Mouse (Mus musculus): ENCODE data around the gene Hspa1l. TPM values are rescaled to one million over a fixed set of nuclear protein-coding genes. Genes with fewer than 3 reads are reported as not detected.
"Not testable (repeated sequence)": the region's sequence is repeated elsewhere in the genome, so short reads cannot be mapped to it uniquely, and the experiment has no call there.

Hspa1l gene
- polyA plus RNA-seq, 1 experiment from 2014 or later, result 1.3 TPM

GRCm38 (mm10) chr17:35000717-35001451 lies 28.4 kb downstream of the Hspa1l start, which contains the start of gene Vars:
Gene Vars (plus strand): TSS chr17:35000987.
- peak within 1 kb of the TSS; percentile 98 for H3K9ac ChIP-seq (replicated peaks; ENCODE audit: low read length)
- no peaks in the 10 kb centered on the region for H3K27me3 ChIP-seq (ENCODE audit: insufficient read depth, low read length)
- H3K4me2 ChIP-seq (replicated peaks; ENCODE audit: low read depth, low read length), result peak within 1 kb of the TSS; percentile 100
- WGBS, result 0% methylated on average over 70 of the region's 83 CpGs
- peaks cover 34% of the 10 kb centered on the region for H3K4me1 ChIP-seq (ENCODE audit: insufficient read depth, low read length)
- H3K4me3 ChIP-seq (ENCODE audit: low read length), result peak within 1 kb of the TSS; percentile 93
- peak; percentile 94 for ATAC-seq (ENCODE audit: low FRiP score, low TSS enrichment)
- peak within 1 kb of the TSS; percentile 97 for H3K27ac ChIP-seq (ENCODE audit: low read length)
- H3K9me3 ChIP-seq (ENCODE audit: low read length), result peaks cover 3% of the 10 kb centered on the region; the same call in 1 of the 2 replicates
- peaks cover 43% of the 10 kb centered on the region for H3K36me3 ChIP-seq (ENCODE audit: insufficient read depth, low read length)

DNA sequence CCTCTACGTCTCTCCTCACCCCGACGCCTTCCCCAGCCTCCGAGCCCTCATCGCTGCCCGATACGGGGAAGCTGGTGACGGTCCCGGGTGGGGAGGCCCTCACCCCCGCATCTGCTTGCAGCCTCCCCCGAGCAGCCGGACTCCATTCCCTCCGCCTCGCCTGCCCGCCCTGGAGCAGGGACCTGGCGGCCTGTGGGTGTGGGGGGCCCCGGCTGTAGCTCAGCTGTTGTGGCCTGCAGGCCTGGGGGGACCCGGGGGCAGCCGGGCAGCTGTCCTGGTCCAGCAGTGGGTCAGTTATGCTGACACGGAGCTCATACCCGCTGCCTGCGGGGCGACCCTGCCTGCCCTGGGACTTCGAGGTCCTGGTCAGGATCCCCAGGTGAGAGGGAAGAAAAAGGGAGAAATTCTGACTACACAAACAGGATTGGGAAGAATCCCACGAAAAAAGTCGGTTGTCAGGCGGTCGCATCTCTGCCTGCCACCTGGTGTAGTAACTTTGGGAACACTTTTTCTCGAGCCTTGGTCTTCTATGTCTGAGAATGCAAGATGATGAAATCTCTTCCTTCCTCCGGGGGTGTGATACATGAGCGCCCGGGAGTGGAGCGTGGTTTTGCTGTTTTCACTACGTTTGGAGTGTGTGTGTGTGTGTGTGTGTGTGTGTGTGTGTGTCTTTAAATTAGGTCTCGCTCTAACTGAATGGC lies 29.1 kb downstream of the Hspa1l start:
- peak overlapping the region; percentile 100 for H3K4me2 ChIP-seq (replicated peaks; ENCODE audit: low read depth, low read length)
- peak overlapping the region; percentile 97 for H3K27ac ChIP-seq (ENCODE audit: low read length)
- peaks cover 32% of the 10 kb centered on the region for H3K4me1 ChIP-seq (ENCODE audit: insufficient read depth, low read length)
- H3K4me3 ChIP-seq (ENCODE audit: low read length), result peak overlapping the region; percentile 93
- peak; percentile 29 for ATAC-seq (ENCODE audit: low FRiP score, low TSS enrichment)
- no peaks in the 10 kb centered on the region for H3K27me3 ChIP-seq (ENCODE audit: insufficient read depth, low read length)
- peaks cover 1% of the 10 kb centered on the region; the same call in 1 of the 2 replicates for H3K9me3 ChIP-seq (ENCODE audit: low read length)
- peaks cover 46% of the 10 kb centered on the region for H3K36me3 ChIP-seq (ENCODE audit: insufficient read depth, low read length)
- peak overlapping the region; percentile 98 for H3K9ac ChIP-seq (replicated peaks; ENCODE audit: low read length)
- WGBS, result 0% methylated on average over 35 of the region's 35 CpGs

GRCm38 (mm10) chr17:35002153-35002865 lies 29.8 kb downstream of the Hspa1l start:
- peaks cover 29% of the 10 kb centered on the region for H3K4me1 ChIP-seq (ENCODE audit: insufficient read depth, low read length)
- peaks cover 44% of the 10 kb centered on the region for H3K36me3 ChIP-seq (ENCODE audit: insufficient read depth, low read length)
- H3K9ac ChIP-seq (replicated peaks; ENCODE audit: low read length), result peak overlapping the region; percentile 98
- no peak for ATAC-seq (ENCODE audit: low FRiP score, low TSS enrichment)
- H3K27me3 ChIP-seq (ENCODE audit: insufficient read depth, low read length), result no peaks in the 10 kb centered on the region
- peak overlapping the region; percentile 93 for H3K4me3 ChIP-seq (ENCODE audit: low read length)
- no peaks in the 10 kb centered on the region for H3K9me3 ChIP-seq (ENCODE audit: low read length)
- WGBS, result 4% methylated on average over 12 of the region's 12 CpGs
- H3K27ac ChIP-seq (ENCODE audit: low read length), result peak overlapping the region; percentile 97
- H3K4me2 ChIP-seq (replicated peaks; ENCODE audit: low read depth, low read length), result peak overlapping the region; percentile 100

- H3K9me3 ChIP-seq (ENCODE audit: low read length), result no peaks in the 10 kb centered on the region
- peak overlapping the region; percentile 98 for H3K9ac ChIP-seq (replicated peaks; ENCODE audit: low read length)
- H3K27me3 ChIP-seq (ENCODE audit: insufficient read depth, low read length), result no peaks in the 10 kb centered on the region
- 44% methylated on average over 9 of the region's 9 CpGs for WGBS
- H3K4me1 ChIP-seq (ENCODE audit: insufficient read depth, low read length), result peaks cover 29% of the 10 kb centered on the region
- H3K4me2 ChIP-seq (replicated peaks; ENCODE audit: low read depth, low read length), result peak overlapping the region; percentile 100
- H3K36me3 ChIP-seq (ENCODE audit: insufficient read depth, low read length), result peaks cover 44% of the 10 kb centered on the region
- peak overlapping the region; percentile 93; the same call in 1 of the 2 replicates for H3K4me3 ChIP-seq (ENCODE audit: low read length)
- H3K27ac ChIP-seq (ENCODE audit: low read length), result no peak overlapping the region
- no peak for ATAC-seq (ENCODE audit: low FRiP score, low TSS enrichment)
Measured at GRCm38 (mm10) chr17:35003022-35003838, 30.7 kb downstream of the Hspa1l start.

DNA sequence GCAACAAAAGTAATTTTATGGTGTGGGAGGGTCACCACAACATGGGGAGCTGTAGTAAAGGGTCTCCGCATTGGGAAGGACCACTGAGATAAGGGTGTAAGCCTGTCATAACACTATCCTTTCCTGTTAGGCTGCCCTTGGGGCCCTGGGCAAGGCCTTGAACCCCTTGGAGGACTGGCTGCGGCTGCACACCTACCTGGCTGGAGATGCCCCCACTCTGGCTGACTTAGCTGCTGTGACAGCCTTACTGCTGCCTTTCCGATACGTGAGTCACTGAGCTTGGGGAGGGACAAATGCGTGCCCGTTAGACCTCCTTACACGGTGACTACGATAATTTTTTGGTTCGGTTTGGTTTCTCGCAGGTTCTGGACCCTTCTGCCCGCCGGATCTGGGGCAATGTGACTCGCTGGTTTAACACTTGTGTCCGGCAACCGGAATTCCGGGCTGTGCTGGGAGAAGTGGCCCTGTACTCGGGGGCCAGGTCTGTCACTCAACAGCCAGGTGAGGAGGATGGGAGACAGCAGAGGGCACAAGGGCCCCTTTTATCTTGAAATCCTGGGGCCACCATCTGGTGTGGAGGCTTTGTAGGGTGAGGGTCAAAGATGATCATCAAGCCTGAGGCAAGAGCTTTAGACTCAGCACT lies 31.7 kb downstream of the Hspa1l start:
- H3K4me1 ChIP-seq (ENCODE audit: insufficient read depth, low read length), result peaks cover 26% of the 10 kb centered on the region
- H3K27me3 ChIP-seq (ENCODE audit: insufficient read depth, low read length), result no peaks in the 10 kb centered on the region
- H3K9me3 ChIP-seq (ENCODE audit: low read length), result no peaks in the 10 kb centered on the region
- H3K4me3 ChIP-seq (ENCODE audit: low read length), result no peak overlapping the region
- no peak for ATAC-seq (ENCODE audit: low FRiP score, low TSS enrichment)
- H3K36me3 ChIP-seq (ENCODE audit: insufficient read depth, low read length), result peaks cover 42% of the 10 kb centered on the region
- no peak overlapping the region for H3K27ac ChIP-seq (ENCODE audit: low read length)
- WGBS, result 94% methylated on average over 17 of the region's 17 CpGs
- no peak overlapping the region for H3K9ac ChIP-seq (replicated peaks; ENCODE audit: low read length)
- H3K4me2 ChIP-seq (replicated peaks; ENCODE audit: low read depth, low read length), result no peak overlapping the region

- no peak overlapping the region for H3K4me3 ChIP-seq (ENCODE audit: low read length)
- H3K36me3 ChIP-seq (ENCODE audit: insufficient read depth, low read length), result peaks cover 50% of the 10 kb centered on the region
- 90% methylated on average over 10 of the region's 10 CpGs for WGBS
- no peak overlapping the region for H3K27ac ChIP-seq (ENCODE audit: low read length)
- H3K4me2 ChIP-seq (replicated peaks; ENCODE audit: low read depth, low read length), result no peak overlapping the region
- no peaks in the 10 kb centered on the region for H3K9me3 ChIP-seq (ENCODE audit: low read length)
- no peak overlapping the region for H3K9ac ChIP-seq (replicated peaks; ENCODE audit: low read length)
- no peak for ATAC-seq (ENCODE audit: low FRiP score, low TSS enrichment)
- no peaks in the 10 kb centered on the region for H3K27me3 ChIP-seq (ENCODE audit: insufficient read depth, low read length)
- H3K4me1 ChIP-seq (ENCODE audit: insufficient read depth, low read length), result peaks cover 18% of the 10 kb centered on the region
Measured at GRCm38 (mm10) chr17:35005158-35005557, 32.7 kb downstream of the Hspa1l start.

- ATAC-seq (ENCODE audit: low FRiP score, low TSS enrichment); H3K9me3 ChIP-seq (ENCODE audit: low read length); H3K27me3 ChIP-seq (ENCODE audit: insufficient read depth, low read length); H3K4me2 ChIP-seq (replicated peaks; ENCODE audit: low read depth, low read length); H3K4me3 ChIP-seq (ENCODE audit: low read length); H3K27ac ChIP-seq (ENCODE audit: low read length); H3K9ac ChIP-seq (replicated peaks; ENCODE audit: low read length): not testable (repeated sequence)
- WGBS, result 94% methylated on average over 4 of the region's 5 CpGs
- Histone ChIP-seq H3K4me1 (ENCODE audit: insufficient read depth, low read length) (peaks cover 17% of the 10 kb centered on the region), H3K36me3 (ENCODE audit: insufficient read depth, low read length) (peaks cover 58% of the 10 kb centered on the region)
Measured at GRCm38 (mm10) chr17:35005902-35006301, 33.4 kb downstream of the Hspa1l start.

DNA sequence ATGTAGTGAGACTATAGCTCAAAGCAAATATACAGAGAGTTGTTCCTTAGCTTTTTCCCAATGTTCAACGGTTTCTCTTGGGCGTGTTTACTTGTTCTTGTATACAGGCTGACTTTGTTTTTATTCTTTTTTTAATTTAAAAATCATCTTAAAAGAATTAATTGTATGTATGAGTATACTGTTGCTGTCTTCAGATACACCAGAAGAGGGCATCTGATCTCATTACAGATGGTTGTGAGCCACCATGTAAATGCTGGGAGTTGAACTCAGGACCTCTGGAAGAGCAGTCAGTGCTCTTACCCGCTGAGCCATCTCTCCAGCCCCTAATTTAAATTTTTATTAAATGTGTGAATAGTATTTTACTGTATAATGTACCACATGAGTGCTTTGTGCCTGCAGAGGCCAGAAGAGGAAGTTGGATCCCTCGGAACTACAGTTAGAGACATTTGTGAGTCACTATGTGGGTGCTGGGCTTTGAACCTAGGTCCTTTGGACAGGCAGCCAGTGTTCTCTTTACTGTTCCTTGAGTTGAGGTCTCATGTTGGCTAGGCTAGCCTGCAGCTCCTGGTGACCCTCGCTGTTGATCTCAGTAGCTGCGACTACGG lies 35.0 kb downstream of the Hspa1l start:
- Histone ChIP-seq H3K4me1 (ENCODE audit: insufficient read depth, low read length) (peaks cover 11% of the 10 kb centered on the region), H3K27ac (ENCODE audit: low read length) (no peak overlapping the region), H3K4me3 (ENCODE audit: low read length) (no peak overlapping the region), H3K4me2 (replicated peaks; ENCODE audit: low read depth, low read length) (no peak overlapping the region), H3K27me3 (ENCODE audit: insufficient read depth, low read length) (no peaks in the 10 kb centered on the region), H3K9ac (replicated peaks; ENCODE audit: low read length) (no peak overlapping the region), H3K9me3 (ENCODE audit: low read length) (no peaks in the 10 kb centered on the region), H3K36me3 (ENCODE audit: insufficient read depth, low read length) (peaks cover 74% of the 10 kb centered on the region)
- no peak for ATAC-seq (ENCODE audit: low FRiP score, low TSS enrichment)
- WGBS, result 96% methylated on average over 7 of the region's 7 CpGs

Data from kidney, embryonic 16.5 days (tissue).